Mouse (Mus musculus) left cerebral cortex, adult 9 months (tissue): ENCODE measurements around the gene Umad1.

Experiments
- DNase-seq, 2 experiments: peaks; one replicate each; pipeline ENCODE4 v3.0.0; 2022; ENCODE audit warnings: low spot score in 2 of 2

Gene Umad1

GRCm38 (mm10) chr6:8416802-8417569 lies 157.9 kb downstream of the Umad1 start:
- DNase-seq, result no peak

GRCm38 (mm10) chr6:8419485-8420186 lies 160.5 kb downstream of the Umad1 start:
- DNase-seq, result no peak

- DNase-seq, result no peak
Observed at GRCm38 (mm10) chr6:8420187-8420503, 161.1 kb downstream of the Umad1 start.

- DNase-seq, result no peak
Observed at GRCm38 (mm10) chr6:8421421-8421820, 162.3 kb downstream of the Umad1 start.

- DNase-seq, result peak in 1 of 2 experiments; percentile 37
Observed at GRCm38 (mm10) chr6:8421959-8422581, 163.0 kb downstream of the Umad1 start.

GRCm38 (mm10) chr6:8423142-8423541 lies 164.1 kb downstream of the Umad1 start:
- no peak for DNase-seq

GRCm38 (mm10) chr6:8427692-8428091 lies 168.6 kb downstream of the Umad1 start:
- DNase-seq, result no peak

- no peak for DNase-seq
Observed at GRCm38 (mm10) chr6:8430610-8431234, 171.6 kb downstream of the Umad1 start.

GRCm38 (mm10) chr6:8433179-8433578 lies 174.1 kb downstream of the Umad1 start:
- DNase-seq, result no peak

GRCm38 (mm10) chr6:8437937-8438336 lies 178.8 kb downstream of the Umad1 start:
- no peak for DNase-seq

GRCm38 (mm10) chr6:8441814-8442213 lies 182.7 kb downstream of the Umad1 start:
- DNase-seq, result no peak

GRCm38 (mm10) chr6:8446786-8447185 lies 187.7 kb downstream of the Umad1 start:
- DNase-seq, result peak; percentile 42 to 64

- no peak for DNase-seq
Observed at GRCm38 (mm10) chr6:8455599-8455998, 196.5 kb downstream of the Umad1 start.

- no peak for DNase-seq
Observed at GRCm38 (mm10) chr6:8458596-8458995, 199.5 kb downstream of the Umad1 start.

GRCm38 (mm10) chr6:8462447-8462846 lies 203.4 kb downstream of the Umad1 start:
- no peak for DNase-seq

- no peak for DNase-seq
Observed at GRCm38 (mm10) chr6:8465388-8465787, 206.3 kb downstream of the Umad1 start.

- no peak for DNase-seq
Observed at GRCm38 (mm10) chr6:8465985-8466384, 206.9 kb downstream of the Umad1 start.

- no peak for DNase-seq
Observed at GRCm38 (mm10) chr6:8467667-8468337, 208.7 kb downstream of the Umad1 start.

GRCm38 (mm10) chr6:8469918-8470317 lies 210.8 kb downstream of the Umad1 start:
- no peak for DNase-seq

GRCm38 (mm10) chr6:8472125-8472524 lies 213.0 kb downstream of the Umad1 start:
- DNase-seq, result no peak

- DNase-seq, result no peak
Observed at GRCm38 (mm10) chr6:8472915-8473314, 213.8 kb downstream of the Umad1 start.

- peak in 1 of 2 experiments; percentile 7 for DNase-seq
Observed at GRCm38 (mm10) chr6:8473498-8473897, 214.4 kb downstream of the Umad1 start.
